Mouse (Mus musculus) liver, postnatal 0 days (tissue): ENCODE results near the gene Klk8.

Experiments
- CTCF ChIP-seq: sonication (generic); IDR thresholded peaks from 2 replicates; pipeline ENCODE4 v1.5.1; 2016; ENCODE audit warnings: antibody characterized with exemption, low read depth
- EP300 ChIP-seq: IDR thresholded peaks from 2 replicates; pipeline ENCODE4 v1.6.1; 2016; ENCODE audit warnings: antibody characterized with exemption, low read depth, mild to moderate bottlenecking

DNA sequence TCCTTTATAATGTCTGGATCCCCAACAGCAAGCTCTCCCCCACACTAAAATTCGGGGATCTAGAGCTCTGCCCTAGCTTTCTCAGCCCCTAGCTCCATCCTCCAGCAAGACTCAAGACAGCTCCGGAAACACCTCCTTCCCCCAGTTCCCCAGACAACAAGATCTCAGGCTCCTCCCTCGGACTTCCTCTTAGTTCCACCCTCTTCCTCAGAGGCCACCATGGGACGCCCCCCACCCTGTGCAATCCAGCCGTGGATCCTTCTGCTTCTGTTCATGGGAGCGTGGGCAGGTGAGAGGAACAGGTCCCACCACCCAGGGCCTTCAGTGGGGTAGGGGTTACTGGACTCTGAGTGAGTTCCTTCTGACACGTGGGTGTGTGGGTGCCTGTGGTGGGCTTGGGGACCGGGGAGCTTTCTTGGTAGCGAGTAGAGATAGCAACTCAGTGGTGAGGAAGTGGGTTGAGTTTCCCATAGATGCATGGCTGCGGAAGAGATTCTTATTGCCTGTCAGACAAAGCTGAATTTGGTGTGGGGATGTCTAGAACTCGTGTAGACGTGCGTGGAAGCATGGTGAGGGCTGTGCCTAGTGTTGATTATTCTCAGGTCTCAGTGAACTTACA lies 576 bp downstream of the Klk8 start:
- TF ChIP-seq EP300 (no peak), CTCF (no peak)
